Mouse (Mus musculus) kidney, postnatal 25 days (tissue): ENCODE data around the gene Kmt2d.
"Not testable (repeated sequence)": the region's sequence is repeated elsewhere in the genome, so short reads cannot be mapped to it uniquely, and the experiment has no call there.

ENCODE experiments used
- DNase-seq, 2 experiments: peaks; one replicate each; pipeline ENCODE4 v3.0.0; 2021; ENCODE audit warnings: mixed read lengths in 2 of 2

The Kmt2d gene

DNA sequence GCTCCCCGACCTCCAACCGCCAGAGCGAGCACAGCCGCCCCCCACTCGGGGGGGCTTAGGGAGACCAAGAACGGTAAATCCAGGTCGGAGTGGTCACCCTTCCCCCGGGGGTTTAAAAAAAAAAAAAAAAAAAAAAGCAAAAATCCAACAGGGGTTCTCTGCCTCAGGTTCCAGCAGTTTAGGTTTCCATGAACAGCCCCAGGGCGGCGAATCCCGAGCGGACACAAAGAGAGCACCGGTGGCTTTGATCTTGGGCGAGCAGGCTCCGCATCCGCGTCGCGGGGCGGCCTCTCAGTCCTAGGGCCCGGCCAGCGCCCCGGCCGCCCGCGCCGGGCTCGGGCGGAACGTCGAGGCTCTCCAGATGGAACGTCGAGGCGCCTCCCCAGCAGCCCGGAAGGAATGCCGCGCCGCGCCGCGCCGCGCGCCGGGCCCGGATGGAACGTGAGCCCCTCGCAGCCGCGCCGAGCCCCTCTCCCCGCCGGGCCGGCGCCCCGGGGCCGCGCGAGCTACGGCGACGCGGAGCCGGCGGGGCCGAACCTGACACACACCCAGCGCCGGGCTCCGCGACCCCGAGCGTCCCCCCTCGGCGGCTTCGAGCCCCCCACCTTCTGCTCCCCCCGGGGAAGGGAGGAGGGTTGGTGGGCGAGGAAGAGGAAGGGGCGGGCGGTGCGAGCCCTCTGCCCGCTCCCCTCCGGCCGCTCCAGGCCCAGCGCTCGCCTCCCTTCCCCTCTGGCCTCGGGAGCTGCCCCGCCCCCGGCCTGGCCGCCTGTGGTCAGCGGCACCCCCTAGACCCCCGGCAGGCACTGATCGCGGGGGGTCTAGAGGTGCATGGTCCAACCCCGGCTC lies at the start of gene Kmt2d:
Gene Kmt2d, minus strand, starts transcription at position 135 of the 846 bp plus-strand sequence.
- peak; percentile 42 to 69 for DNase-seq

DNA sequence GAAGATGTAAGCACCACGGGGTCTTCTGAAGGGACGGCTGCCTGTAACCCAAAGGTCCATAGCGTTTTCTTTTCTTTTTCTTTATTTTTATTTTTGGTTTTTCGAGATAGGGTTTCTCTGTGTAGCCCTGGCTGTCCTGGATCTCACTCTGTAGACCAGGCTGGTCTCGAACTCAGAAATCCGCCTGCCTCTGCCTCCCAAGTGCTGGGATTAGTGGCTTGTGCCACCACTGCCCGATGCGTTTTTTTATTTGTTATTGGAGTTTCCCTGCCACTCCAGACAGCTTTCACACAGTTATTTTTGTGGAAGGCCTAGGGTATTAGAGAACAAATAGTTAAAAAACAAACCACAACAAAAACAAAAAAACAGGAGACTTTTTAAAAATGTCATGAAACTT lies 47.5 kb upstream of the Kmt2d start:
- not testable (repeated sequence) for DNase-seq

DNA sequence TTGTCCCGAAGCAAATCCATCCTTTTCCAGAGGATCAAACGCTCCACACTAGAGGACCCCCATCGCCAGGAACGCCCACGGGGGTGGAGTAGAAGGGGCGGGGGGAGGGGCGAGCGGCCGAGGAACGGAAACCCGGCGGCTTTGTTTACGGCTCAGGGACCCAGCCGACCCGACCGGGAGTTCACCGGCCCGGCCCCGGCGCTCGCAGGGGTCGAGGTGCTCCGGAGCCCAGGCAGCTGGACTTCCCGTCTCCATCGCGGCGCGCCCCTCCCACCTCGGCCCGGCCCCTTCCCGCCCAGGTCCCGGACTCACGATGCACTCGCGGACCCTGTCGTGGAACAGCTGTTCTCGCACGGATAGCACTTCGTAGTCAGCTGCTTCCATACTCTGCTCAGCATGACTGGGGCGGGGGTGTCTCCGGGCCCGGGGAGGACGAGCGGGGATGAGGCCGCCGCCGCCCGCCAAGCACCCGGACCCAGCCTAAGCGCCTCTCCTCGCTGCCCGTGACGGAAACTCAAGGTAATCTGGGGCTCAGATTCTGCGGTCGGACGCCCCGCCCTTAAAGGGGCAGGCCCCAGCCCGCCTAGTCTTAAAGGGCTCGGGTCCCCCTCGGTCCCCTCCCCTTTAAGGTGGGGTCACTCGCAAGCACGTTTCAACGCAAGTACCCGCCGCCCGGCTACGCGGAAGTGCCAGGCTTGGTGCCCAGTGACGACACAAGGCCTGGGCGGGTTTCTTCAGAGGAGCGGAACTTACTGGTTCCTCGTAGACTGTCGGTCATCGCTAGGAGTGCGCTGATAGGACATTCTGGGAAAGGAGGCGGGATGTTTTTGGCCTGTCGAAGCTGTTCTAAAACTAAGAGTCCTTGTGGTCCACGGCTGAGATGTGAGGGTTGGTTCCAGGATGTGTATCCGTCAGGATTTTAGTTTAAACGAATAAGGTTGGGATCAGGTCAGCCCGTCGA lies 46.8 kb upstream of the Kmt2d start, which contains the start of gene Lmbr1l:
Gene Lmbr1l, minus strand, starts transcription at position 694 of the 961 bp plus-strand sequence.
- peak; percentile 99 to 100 for DNase-seq

DNA sequence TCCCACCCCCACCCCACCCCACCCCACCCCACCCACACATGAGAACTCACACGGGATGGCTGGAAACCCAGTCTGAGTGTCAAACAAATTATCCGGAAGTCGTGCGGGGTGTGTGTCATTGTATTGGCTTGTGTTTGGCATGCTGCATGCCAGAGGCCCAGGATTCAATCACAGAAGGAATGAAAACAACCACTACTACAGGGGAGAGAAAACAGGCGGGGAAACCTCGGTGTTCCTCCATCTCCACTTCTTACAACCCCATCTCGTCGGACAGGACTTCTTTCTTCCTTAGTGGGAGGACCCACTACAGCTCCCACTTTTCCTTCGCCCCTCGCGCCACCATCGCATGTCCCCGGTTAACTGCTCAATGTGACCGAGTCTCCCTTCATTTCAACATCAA lies 46.1 kb upstream of the Kmt2d start:
- DNase-seq: no peak

DNA sequence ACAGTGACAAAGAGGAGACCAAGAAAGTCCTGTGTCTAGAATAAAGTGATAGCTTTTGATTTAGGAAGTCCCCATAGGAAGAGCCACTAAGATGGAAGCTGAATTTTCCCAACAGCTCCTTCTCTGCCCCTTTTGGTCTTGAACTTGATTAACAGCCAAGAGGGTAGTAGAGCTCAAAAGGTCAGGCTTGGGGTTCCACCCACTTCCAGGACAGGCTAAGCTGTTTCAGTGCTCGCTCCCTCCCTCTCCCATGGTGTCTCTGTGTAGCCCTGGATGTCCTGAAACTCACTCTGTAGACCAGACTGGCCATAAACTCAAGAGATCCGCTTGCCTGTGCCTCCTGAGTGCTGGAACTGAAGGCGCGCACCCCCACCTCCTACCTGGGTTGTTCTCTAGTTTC lies 45.0 kb upstream of the Kmt2d start:
- peak; percentile 33 to 68 for DNase-seq

DNA sequence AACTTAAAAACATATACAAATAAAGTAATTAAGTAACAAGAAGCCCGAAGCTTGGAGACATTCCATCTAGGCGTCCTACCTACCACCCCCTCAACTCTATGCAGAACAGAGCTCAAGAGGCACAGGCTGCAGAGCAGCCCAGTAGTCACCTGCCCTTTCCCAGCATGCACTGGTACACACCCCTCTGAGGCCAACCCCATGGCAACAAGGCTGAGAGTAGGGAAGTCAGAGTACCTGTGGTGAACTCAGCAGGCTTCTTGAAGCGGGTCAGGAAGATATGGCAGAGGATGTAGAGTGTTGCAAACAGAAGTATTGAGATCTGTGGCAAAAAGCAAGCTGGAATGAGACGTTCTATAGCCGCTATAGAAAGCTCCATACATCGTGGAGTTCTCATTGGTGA lies 43.9 kb upstream of the Kmt2d start:
- DNase-seq: no peak

DNA sequence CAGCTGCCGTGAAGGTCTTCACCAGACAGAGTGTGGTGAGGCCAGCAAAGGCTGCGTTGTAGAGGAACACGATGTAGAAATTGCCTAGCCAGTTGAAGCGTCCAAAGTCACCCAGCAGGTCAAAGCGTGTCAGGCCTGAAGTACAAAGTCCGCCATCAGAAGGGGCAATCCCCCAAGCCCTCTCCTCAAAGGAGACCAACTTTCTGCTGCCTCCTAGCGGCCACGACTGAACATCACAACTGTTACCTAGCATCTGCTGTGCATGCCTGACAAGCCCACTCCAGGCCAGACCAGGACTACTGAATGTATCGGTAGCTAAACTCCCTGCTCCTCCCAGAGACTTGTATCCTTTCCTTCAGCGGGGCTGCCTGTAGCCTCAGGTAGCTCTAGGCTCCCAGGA lies 33.7 kb upstream of the Kmt2d start:
- DNase-seq: peak; percentile 56 to 57

DNA sequence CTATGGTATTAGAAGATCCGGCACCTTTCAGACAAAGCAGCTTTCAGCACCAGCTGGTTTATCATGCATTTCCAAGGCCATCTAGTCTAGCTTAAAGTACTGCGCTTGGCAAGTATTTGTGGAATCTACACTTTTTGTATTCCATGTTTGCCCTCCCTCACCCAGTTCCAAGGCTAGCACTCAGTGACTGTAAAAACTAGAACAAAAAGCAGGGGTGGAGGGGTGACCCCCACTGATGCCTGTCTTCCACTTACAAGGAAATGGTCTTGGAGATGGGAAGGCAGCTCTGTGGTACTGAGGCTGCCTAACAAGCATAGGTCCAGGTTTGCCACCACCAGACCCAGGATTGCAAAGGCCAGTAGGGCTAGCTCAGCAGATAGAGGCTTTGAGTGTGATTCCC lies 31.6 kb upstream of the Kmt2d start:
- no peak for DNase-seq

DNA sequence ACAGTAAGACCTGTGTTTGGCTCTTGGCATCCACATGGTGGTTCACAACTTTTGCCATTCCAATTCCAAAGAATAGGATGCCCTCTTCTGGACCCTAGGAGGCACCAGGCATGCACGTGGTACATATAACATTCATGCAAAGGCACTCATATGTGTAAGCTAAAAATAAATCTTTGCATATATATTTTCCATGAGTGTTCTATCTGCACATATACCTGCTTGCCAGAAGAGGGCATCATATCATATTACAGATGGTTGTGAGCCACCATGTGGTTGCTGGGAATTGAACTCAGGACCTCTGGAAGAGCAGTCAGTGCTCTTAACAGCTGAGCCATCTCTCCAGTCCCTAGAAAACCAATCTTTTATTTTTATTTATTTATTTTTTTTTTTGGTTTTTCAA lies 30.5 kb upstream of the Kmt2d start:
- DNase-seq: no peak

DNA sequence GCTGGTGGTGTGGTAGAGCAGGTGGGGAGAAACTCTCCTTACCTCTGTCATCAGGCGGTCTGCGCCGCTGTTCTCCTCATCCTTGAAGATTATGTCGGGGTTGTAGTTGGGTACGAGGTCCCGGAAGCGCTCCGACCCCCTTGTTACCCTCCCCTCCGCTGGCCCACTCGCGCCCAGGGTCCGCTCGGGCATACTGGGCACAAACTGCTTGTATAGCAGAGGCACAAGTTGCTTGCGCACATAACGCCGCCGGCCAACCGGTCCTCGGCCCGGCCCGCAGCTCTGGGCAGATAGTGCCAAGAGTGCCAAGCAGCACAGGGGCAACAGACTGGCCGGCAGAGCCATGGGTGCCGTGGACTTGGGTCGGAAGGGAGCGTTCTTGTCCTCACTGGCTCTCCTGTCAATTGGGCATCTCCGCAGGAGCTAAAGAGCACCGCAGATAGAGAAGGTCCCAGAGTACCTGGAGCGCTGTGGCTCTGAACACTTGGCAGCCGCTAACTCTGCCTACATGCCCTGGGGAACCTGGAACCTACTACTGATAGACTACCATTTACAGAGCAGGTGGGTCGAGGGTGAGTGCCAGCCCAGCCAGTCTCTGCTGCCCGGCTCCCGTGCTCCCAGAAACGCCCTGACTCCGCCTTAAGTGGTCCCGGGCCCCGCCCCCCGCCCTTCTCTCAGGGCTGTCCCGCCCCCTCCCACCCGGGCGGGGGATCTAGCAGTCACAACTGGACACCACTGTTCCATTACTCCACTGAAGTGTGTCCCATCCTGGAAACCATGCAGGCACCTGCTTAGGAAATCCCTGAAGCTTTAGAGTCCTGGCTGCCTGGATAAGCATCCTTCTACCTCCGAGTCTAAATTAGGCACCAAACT lies 27.2 kb upstream of the Kmt2d start, which contains the start of gene Dhh:
Gene Dhh, minus strand, starts transcription at position 613 of the 873 bp plus-strand sequence.
- DNase-seq: peak; percentile 24 to 61

DNA sequence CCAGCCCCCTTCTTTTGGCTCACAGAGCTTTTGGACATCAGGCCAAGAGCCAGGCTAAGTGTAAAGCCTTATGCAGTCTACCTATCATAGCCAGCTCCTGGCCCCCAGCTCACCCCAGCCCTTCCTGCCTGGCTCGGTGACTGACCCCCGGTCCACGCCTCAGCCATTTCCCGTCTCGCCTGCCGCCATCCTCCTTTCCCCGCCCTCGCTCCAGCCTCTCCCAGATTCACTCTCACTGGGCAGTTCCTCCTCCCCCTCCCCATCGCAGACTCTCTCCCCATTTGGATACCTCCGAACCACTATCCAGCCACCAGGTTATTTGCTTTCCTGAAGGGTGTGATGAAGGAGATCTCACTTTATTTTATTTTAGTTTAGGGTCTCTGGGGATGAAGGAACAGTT lies 26.5 kb upstream of the Kmt2d start:
- DNase-seq: peak; percentile 51 to 66

DNA sequence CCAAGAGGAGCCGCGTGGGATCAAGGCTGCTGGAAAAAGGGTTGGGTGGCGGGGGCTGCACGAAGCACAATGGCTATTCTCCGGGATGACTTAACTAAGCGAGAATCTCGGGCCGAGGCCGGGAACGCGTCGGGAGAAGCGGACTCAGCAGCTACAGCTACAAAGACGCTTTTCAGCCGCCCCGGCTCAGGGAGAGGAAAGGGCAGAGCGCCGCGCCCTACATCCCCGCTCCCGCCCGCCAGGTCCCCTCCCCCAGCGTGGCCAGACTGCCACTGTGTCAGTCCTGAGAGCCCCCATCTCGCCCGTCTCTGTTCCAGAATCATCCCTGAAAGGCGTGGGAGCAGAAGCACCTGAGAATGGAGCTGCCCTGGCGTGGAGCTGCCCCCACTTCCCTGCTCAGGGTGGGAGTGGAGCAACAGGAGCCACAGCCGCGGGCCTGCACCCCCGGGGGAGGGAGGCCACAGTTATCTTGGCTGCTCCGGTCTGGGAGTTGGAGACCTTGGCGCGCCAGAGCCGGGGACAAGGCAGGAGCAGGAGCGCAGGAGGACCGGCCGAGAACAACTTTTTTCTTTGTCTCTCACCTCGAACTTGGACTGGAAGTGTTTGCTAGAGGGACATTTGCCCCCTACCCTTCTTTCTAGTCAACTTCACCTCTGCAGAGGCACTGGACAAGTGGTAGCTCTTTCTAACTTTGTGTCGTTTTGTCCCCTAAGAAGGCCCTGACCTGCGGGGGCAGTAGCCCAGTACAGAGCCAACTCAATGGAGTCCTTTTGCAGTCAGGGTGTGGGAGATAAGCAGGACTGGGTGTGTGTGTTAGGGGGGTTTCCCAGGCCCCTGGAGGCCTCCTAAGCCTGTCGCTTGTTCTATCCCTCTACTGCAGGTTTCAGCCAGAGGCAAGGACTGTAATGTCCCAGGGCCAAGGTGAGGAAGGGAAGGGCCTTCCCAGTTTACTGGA lies 24.9 kb upstream of the Kmt2d start:
- DNase-seq: peak in 1 of 2 experiments; percentile 59

DNA sequence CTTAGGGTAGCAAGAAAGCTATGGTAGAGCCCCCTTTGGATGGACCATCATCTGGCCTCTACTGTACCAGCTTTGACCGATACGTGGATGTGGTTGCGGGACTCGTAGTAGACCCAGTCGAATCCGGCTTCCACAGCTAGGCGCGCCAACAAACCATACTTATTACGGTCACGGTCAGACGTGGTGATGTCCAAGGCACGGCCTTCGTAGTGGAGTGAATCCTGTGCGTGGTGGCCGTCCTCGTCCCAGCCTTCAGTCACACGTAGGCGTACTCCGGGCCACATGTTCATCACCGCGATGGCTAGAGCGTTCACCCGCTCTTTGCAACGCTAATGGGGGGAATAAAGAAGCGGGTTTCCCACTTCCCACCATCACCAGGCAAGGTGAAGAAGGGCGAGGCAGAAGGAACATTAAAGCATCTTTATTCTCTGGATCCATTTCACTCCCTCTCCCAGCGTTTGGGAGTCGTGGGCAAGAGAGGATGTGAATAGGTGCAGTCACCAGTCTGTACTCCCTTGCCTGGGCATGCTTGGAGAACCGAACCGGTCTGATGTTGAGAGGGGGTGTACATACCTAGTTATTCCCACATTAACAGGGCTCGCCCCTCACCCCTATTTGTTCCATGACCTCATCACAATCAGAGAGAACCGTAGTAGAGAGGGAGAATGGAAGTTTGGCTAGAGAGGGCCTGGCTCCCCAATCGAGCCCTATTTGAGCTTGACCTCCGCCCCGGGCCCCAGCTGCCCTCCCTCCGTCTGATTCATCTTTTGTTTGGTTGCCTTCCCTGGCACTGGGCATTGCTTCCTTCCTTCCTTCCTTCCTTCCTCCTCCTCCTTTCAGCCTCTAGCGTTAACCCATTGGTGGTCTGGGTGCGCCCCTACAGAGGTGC lies 24.0 kb upstream of the Kmt2d start:
- DNase-seq: no peak

DNA sequence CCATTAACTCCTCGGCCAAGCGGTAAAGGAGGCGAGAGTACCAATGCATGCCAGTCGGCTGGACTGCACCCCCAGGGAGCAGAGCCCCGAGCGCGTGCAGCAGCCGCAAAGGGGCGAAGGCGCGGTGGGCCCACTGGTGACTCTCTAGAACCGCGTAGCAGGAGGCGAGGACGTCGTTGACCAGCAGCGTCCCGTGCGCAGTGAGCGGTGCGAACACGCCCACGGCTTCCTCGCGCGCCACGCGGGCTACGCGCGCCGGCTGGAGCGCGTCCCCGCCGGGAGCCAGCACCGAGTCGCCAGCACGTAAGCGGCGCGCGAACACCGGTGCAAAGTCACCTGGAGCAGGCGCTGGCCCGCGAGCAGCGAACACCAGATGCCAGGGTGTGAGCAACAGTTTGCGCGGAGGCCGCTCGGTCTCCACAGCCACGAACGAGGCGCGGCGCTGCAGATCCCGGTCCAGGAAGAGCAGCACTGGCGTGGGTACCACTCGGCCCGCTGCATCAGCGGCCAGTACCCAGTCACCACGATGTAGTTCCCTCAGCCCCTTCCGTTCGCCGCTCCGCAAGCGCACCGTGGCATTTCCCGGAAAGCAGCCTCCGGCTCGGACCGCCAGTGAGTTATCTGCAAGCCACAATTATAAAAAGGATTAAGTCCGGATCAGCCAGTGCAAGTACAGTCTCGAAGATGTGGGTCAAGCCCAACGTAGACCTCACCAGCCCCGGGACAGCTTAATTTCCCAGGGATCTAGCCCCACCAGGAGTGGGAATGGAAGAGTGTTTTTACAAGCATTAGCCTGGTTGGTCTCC lies 23.1 kb upstream of the Kmt2d start, which contains the start of gene Rhebl1:
Gene Rhebl1, minus strand, starts transcription at position 601 of the 806 bp plus-strand sequence.
- peak; percentile 49 to 69 for DNase-seq

DNA sequence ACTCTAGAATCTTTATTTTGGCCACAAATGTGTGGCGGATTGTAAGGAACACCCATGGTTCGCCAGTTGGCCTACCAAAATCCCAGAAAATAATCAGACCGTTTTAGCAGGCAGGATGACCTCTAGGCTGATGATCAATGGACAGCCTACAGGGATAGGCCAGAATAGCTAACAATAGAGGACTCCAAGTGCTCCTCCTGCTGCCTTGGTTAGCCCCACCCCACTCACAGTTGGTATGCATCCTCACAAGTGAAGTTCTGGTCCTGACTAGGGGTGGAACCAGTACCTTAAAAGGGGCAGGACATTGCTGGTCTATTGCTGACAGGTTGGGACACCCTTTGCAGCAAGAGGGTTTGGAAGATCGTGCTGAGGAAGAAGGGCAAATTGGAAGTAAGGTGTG lies 22.0 kb upstream of the Kmt2d start:
- no peak for DNase-seq

DNA sequence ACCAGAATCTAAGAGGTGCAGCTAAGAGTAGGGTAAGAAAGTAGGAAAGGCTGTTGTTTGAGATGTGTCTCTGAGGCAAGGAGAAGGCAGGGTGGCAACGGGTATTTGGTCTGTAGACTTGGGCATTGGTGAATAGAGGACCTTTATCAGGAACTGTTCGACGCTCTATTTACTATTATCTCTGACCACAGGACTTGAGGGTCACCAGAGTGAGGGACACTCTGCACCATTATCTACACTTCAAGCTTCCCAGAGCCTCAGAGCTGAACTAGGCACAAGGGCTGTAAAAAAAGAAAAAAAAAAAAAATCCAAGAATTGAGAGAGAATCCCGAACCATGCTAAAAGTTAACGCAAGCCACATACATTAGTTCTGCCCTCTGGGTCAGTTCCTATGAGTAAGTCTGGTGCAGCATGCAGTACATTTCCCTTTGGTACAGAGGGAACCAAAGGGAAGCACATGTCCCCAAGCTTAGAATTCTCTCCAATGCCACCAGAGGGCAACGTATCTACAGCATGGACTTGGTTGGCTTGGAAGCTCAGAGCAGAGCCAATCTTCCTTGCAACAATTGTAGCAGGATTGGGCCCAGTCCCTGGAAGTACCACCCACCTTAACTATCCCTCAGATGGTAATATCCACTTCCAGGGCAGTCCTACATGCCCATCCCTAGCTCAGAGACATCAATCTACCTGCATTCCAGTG lies 21.1 kb upstream of the Kmt2d start:
- peak; percentile 76 to 85 for DNase-seq

DNA sequence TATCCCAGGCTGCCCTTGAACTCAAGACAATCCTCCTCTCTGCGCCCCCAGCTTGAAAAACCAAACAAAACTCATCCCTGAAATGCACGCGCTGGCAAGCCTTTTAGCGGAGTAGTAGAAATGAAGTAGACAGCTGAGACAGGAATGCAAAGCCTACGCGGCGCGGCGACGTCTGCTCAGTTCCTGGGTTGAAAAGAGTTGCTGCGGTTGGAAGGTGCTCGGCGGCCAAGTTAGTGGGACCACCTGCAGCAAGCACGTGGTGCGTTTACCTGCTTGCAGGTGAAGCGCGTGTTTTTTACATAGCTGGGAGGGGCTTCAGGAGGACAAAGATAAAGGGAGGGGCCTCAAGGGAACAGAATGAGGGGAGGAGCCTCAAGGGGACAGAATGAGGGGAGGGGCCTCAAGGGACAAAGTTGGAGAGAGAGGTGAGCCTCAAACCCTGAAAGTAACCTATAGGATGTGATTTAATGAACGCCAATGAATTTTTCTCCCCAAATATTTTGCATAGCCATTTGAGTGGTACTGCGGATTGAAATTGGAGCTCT lies 20.3 kb upstream of the Kmt2d start:
- DNase-seq: peak in 1 of 2 experiments; percentile 26

DNA sequence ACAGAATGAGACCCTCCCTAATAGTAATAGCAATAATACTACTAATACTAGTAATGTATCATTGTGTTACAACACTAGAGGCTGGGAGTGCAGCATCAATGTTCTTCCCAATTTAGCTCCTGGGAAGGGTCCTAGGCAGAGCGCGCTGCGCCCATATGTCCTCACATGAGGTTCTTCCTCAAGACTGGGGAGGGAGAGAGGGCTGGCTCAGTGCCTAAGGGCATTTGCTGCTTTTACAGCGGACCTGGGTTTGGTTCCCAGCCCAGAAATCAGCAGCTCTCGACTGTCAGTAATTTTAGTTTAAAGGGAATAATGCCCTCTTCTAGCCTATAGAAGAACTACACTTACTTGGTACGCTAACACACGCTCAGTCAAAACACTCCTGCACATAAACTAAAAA lies 16.5 kb upstream of the Kmt2d start:
- DNase-seq: no peak
